In genomic region chrX:8096068-8096786, GRCm38 (mm10) we compare ENCODE assay signal across 8 mouse cellular contexts. TPM values are rescaled to one million over a fixed set of nuclear protein-coding genes. Genes with fewer than 3 reads are reported as not detected.
DNase-seq lines count a peak whose midpoint lies in the region; ATAC-seq and TF ChIP-seq lines count a peak whose summit lies in the region.
"Not testable (repeated sequence)": the region's sequence is repeated elsewhere in the genome, so short reads cannot be mapped to it uniquely, and the experiment has no call there.

No protein-coding gene starts in this region.

- not testable (repeated sequence) for H3K79me2 ChIP-seq in myocyte (ENCODE audit: control insufficient read depth, insufficient read depth)

- peak overlapping the region; percentile 50 for H3K27ac ChIP-seq in liver, embryonic 16.5 days (ENCODE audit: low read length)
- H3K27ac ChIP-seq in stomach, embryonic 15.5 days = not testable (repeated sequence)

- not testable (repeated sequence) for H3ac ChIP-seq in myocyte (ENCODE audit: control insufficient read depth, insufficient read length)

- not testable (repeated sequence) for TF ChIP-seq POLR2A in myocyte (IDR thresholded peaks at IDR 0.05; ENCODE audit: insufficient read length, low read depth)

- peak; percentile 88 for ATAC-seq in liver, embryonic 16.5 days (ENCODE audit: low read depth)
- ATAC-seq in stomach, embryonic 15.5 days (ENCODE audit: insufficient read depth, low FRiP score, low read depth) = peak; percentile 91

- WGBS in liver, embryonic 16.5 days (ENCODE audit: insufficient replicate concordance) = 17% methylated on average over 20 of the region's 48 CpGs
- WGBS in stomach, embryonic 15.5 days = 13% methylated on average over 28 of the region's 48 CpGs

- peak overlapping the region; percentile 39; the same call in 1 of the 2 replicates for H3K9ac ChIP-seq in liver, embryonic 16.5 days (ENCODE audit: low read depth, low read length)
- not testable (repeated sequence) for H3K9ac ChIP-seq in stomach, embryonic 15.5 days

- peak overlapping the region; percentile 55 for H3K4me2 ChIP-seq in liver, embryonic 16.5 days (ENCODE audit: low read depth, low read length)
- H3K4me2 ChIP-seq in myocyte (ENCODE audit: low read depth) = peak overlapping the region; percentile 42
- H3K4me2 ChIP-seq in stomach, embryonic 15.5 days = peak overlapping the region; percentile 36; the same call in 1 of the 2 replicates

- H3K4me1 ChIP-seq in E14TG2a.4 (replicated peaks; ENCODE audit: low read depth, low read length); stomach, embryonic 15.5 days: not testable (repeated sequence)
- peaks cover 12% of the 10 kb centered on the region for H3K4me1 ChIP-seq in liver, embryonic 16.5 days (ENCODE audit: control insufficient read depth, low read depth, low read length)

- TF ChIP-seq CTCF in E14TG2a.4 (conservative IDR thresholded peaks at IDR 0.05; ENCODE audit: low read length) = not testable (repeated sequence)

- H3K4me3 ChIP-seq in E14TG2a.4 (replicated peaks; ENCODE audit: low read length) (peak overlapping the region; percentile 68), myocyte (peak overlapping the region; percentile 20)
- H3K4me3 ChIP-seq in liver, embryonic 16.5 days (ENCODE audit: low read depth, low read length) = peak overlapping the region; percentile 48
- H3K4me3 ChIP-seq in stomach, embryonic 15.5 days (replicated peaks) = peak overlapping the region; percentile 32

- H3K9me3 ChIP-seq in E14TG2a.4 (ENCODE audit: low read length); liver, embryonic 16.5 days (replicated peaks; ENCODE audit: control insufficient read depth, low read length); stomach, embryonic 15.5 days: not testable (repeated sequence)

- H3K27me3 ChIP-seq in E14TG2a.4 (ENCODE audit: insufficient read depth, low read length); liver, embryonic 16.5 days (ENCODE audit: control insufficient read depth, insufficient read depth, low read depth, low read length); myocyte (ENCODE audit: control insufficient read depth, insufficient read depth, insufficient read length); stomach, embryonic 15.5 days (replicated peaks): not testable (repeated sequence)

- peak; percentile 90 for DNase-seq in cerebellum, adult 9-11 months
- peak; percentile 58 to 88 for DNase-seq in frontal cortex, postnatal 10 days (ENCODE audit: low spot score in 2 of 2)
- DNase-seq in heart, postnatal 4 days = peak; percentile 92
- peak; percentile 73 to 89 for DNase-seq in kidney, postnatal 4 days

- not testable (repeated sequence) for H3K36me3 ChIP-seq in E14TG2a.4 (ENCODE audit: insufficient read depth, low read length); liver, embryonic 16.5 days (ENCODE audit: control insufficient read depth, insufficient read depth); myocyte (ENCODE audit: control insufficient read depth, insufficient read depth); stomach, embryonic 15.5 days

RNA-seq across cellular contexts. Expression of gene Was, which starts 5.9 kb away (rescaled TPM):
- 1 to 10 TPM; 1.5 to 2.1 TPM for total RNA-seq in heart, postnatal 4 days (2021)
- 1.6 and 1.7 TPM in 2 replicates for polyA plus RNA-seq in liver, embryonic 16.5 days (2015; fragmentation: Nextera tagmentation; extraction: Ambion mirVana)
- 0.19 TPM for polyA plus RNA-seq in myocyte (2012; fragmentation: generic; extraction: Trizol)
- 0.48 and 1.2 TPM in 2 replicates for polyA plus RNA-seq in stomach, embryonic 15.5 days (2015; fragmentation: Nextera tagmentation; extraction: Ambion mirVana)

RNA-seq across cellular contexts. Expression of gene Suv39h1, which starts 21.7 kb away (rescaled TPM):
- 10 to 100 TPM; 16.3 to 16.4 TPM for total RNA-seq in heart, postnatal 4 days (2021)
- polyA plus RNA-seq in liver, embryonic 16.5 days (2015; fragmentation: Nextera tagmentation; extraction: Ambion mirVana) = 28.6 and 30.1 TPM in 2 replicates
- 16.0 TPM for polyA plus RNA-seq in myocyte (2012; fragmentation: generic; extraction: Trizol)
- 46.3 and 47.4 TPM in 2 replicates for polyA plus RNA-seq in stomach, embryonic 15.5 days (2015; fragmentation: Nextera tagmentation; extraction: Ambion mirVana)

RNA-seq across cellular contexts. Expression of gene Wdr13, which starts 36.5 kb away (rescaled TPM):
- 10 to 100 TPM; 74.1 to 79.1 TPM for total RNA-seq in heart, postnatal 4 days (2021)
- polyA plus RNA-seq in liver, embryonic 16.5 days (2015; fragmentation: Nextera tagmentation; extraction: Ambion mirVana) = 5.3 and 6.5 TPM in 2 replicates
- polyA plus RNA-seq in myocyte (2012; fragmentation: generic; extraction: Trizol) = 16.1 TPM
- polyA plus RNA-seq in stomach, embryonic 15.5 days (2015; fragmentation: Nextera tagmentation; extraction: Ambion mirVana) = 24.1 and 27.3 TPM in 2 replicates

RNA-seq across cellular contexts. Expression of gene Rbm3, which starts 49.5 kb away (rescaled TPM):
- 100 to 1,000 TPM; 471 to 553 TPM for total RNA-seq in heart, postnatal 4 days (2021)
- polyA plus RNA-seq in liver, embryonic 16.5 days (2015; fragmentation: Nextera tagmentation; extraction: Ambion mirVana) = 217 and 231 TPM in 2 replicates
- polyA plus RNA-seq in myocyte (2012; fragmentation: generic; extraction: Trizol) = 236 TPM
- 421 and 436 TPM in 2 replicates for polyA plus RNA-seq in stomach, embryonic 15.5 days (2015; fragmentation: Nextera tagmentation; extraction: Ambion mirVana)
